Mouse (Mus musculus) MEL (cell line): ENCODE results near the gene Bicd2. TPM values are rescaled to one million over a fixed set of nuclear protein-coding genes. Genes with fewer than 3 reads are reported as not detected.

ENCODE experiments used
- DNase-seq: peaks from one replicate; pipeline ENCODE4 v3.0.0; 2011; ENCODE audit warnings: low read depth, low spot score
- H3K27ac ChIP-seq: 2 replicates; pipeline ENCODE4 v1.5.1; 2012; ENCODE audit warnings: low read depth, mild to moderate bottlenecking, control low read depth, low read length, moderate library complexity; ENCODE audit not compliant: control insufficient read depth
- H3K27me3 ChIP-seq, 2 experiments: fragments of 150-350 bp in 1 of 2; sonication (generic) in 1 of 2; 2 replicates each; pipeline ENCODE4 v1.6.1; 2012; ENCODE audit warnings: low read length in 2 of 2, mild to moderate bottlenecking in 2 of 2, improper control_type of control experiment in 1 of 2, moderate library complexity in 1 of 2; ENCODE audit not compliant: insufficient read depth in 2 of 2, control insufficient read depth in 1 of 2
- H3K36me3 ChIP-seq, 2 experiments: 2 replicates each; pipeline ENCODE4 v1.6.1; 2012 to 2014; ENCODE audit warnings: low read length in 2 of 2, improper control_type of control experiment in 1 of 2, inconsistent platforms in 1 of 2, mild to moderate bottlenecking in 1 of 2; ENCODE audit not compliant: insufficient read depth in 2 of 2, control insufficient read depth in 1 of 2
- H3K4me1 ChIP-seq, 2 experiments: fragments of 150-350 bp in 1 of 2; sonication (generic) in 1 of 2; 2 replicates each; pipeline ENCODE4 v1.6.1; 2012; ENCODE audit warnings: low read length in 2 of 2, improper control_type of control experiment in 1 of 2, mild to moderate bottlenecking in 1 of 2; ENCODE audit not compliant: insufficient read depth in 2 of 2, control insufficient read depth in 1 of 2
- H3K4me3 ChIP-seq, 2 experiments: fragments of 150-350 bp in 1 of 2; sonication (generic) in 1 of 2; 2 replicates each; pipeline ENCODE4 v1.5.1; 2012; ENCODE audit warnings: low read depth in 2 of 2, low read length in 2 of 2, mild to moderate bottlenecking in 2 of 2, moderate library complexity in 2 of 2, control low read depth in 1 of 2, improper control_type of control experiment in 1 of 2; ENCODE audit not compliant: control insufficient read depth in 1 of 2, insufficient read depth in 1 of 2
- H3K79me2 ChIP-seq: 2 replicates; pipeline ENCODE4 v1.6.1; 2012; ENCODE audit warnings: mild to moderate bottlenecking, low read length, moderate library complexity; ENCODE audit not compliant: control insufficient read depth, poor library complexity, insufficient read depth
- H3K9ac ChIP-seq: 2 replicates; pipeline ENCODE4 v1.6.1; 2012; ENCODE audit warnings: low read depth, mild to moderate bottlenecking, control low read depth, low read length, moderate library complexity; ENCODE audit not compliant: control insufficient read depth, poor library complexity, severe bottlenecking
- H3K9me3 ChIP-seq: fragments of 150-350 bp; sonication (generic); replicated peaks from 2 replicates; pipeline ENCODE4 v1.6.1; 2012; ENCODE audit warnings: mild to moderate bottlenecking, low read length, improper control_type of control experiment, moderate library complexity; ENCODE audit not compliant: insufficient read depth
- CHD1 ChIP-seq: IDR thresholded peaks from 2 replicates; pipeline ENCODE4 v1.6.1; 2012; ENCODE audit warnings: low read depth, mild to moderate bottlenecking, inconsistent platforms, low read length, improper control_type of control experiment
- E2F4 ChIP-seq: IDR thresholded peaks from 2 replicates; pipeline ENCODE4 v1.6.1; 2011; ENCODE audit warnings: low read depth, low read length, improper control_type of control experiment, borderline replicate concordance
- ELF1 ChIP-seq: IDR thresholded peaks from 2 replicates; pipeline ENCODE4 v1.6.1; 2014; ENCODE audit warnings: low read depth, mild to moderate bottlenecking, inconsistent platforms, low read length, improper control_type of control experiment, moderate library complexity
- ETS1 ChIP-seq: IDR thresholded peaks from 2 replicates; pipeline ENCODE4 v1.6.1; 2012; ENCODE audit warnings: low read depth, mild to moderate bottlenecking, inconsistent platforms, low read length, improper control_type of control experiment, moderate library complexity
- GABPA ChIP-seq: IDR thresholded peaks from 2 replicates; pipeline ENCODE4 v1.6.1; 2012; ENCODE audit warnings: low read depth, mild to moderate bottlenecking, inconsistent platforms, low read length, improper control_type of control experiment, moderate library complexity
- GATA1 ChIP-seq: IDR thresholded peaks from 2 replicates; pipeline ENCODE4 v1.6.1; 2011; ENCODE audit warnings: low read depth, low read length, improper control_type of control experiment
- HCFC1 ChIP-seq: IDR thresholded peaks from 2 replicates; pipeline ENCODE4 v1.6.1; 2012; ENCODE audit warnings: low read depth, mild to moderate bottlenecking, inconsistent platforms, low read length, improper control_type of control experiment, moderate library complexity
- JUND ChIP-seq: IDR thresholded peaks from 2 replicates; pipeline ENCODE4 v1.6.1; 2011; ENCODE audit warnings: low read depth, mild to moderate bottlenecking, improper control_type of control experiment, low read length
- KAT2A ChIP-seq: conservative IDR thresholded peaks from 2 replicates; pipeline ENCODE4 v1.6.1; 2012; ENCODE audit warnings: low read depth, low read length, improper control_type of control experiment, inconsistent platforms
- MAX ChIP-seq: IDR thresholded peaks from 2 replicates; pipeline ENCODE4 v1.6.1; 2011; ENCODE audit warnings: low read length, improper control_type of control experiment
- MAZ ChIP-seq: IDR thresholded peaks from 2 replicates; pipeline ENCODE4 v1.6.1; 2012; ENCODE audit warnings: low read depth, mild to moderate bottlenecking, inconsistent platforms, low read length, improper control_type of control experiment
- MEF2A ChIP-seq: IDR thresholded peaks from 2 replicates; pipeline ENCODE4 v1.6.1; 2014; ENCODE audit warnings: low read depth, mild to moderate bottlenecking, inconsistent platforms, low read length, improper control_type of control experiment; ENCODE audit not compliant: poor library complexity, insufficient replicate concordance, severe bottlenecking; ENCODE audit errors: extremely low read depth
- MXI1 ChIP-seq: IDR thresholded peaks from 2 replicates; pipeline ENCODE4 v1.6.1; 2011; ENCODE audit warnings: mild to moderate bottlenecking, low read depth, low read length, improper control_type of control experiment
- NELFE ChIP-seq: IDR thresholded peaks from 2 replicates; pipeline ENCODE4 v1.6.1; 2011; ENCODE audit warnings: low read depth, low read length, improper control_type of control experiment
- NRF1 ChIP-seq: IDR thresholded peaks from 2 replicates; pipeline ENCODE4 v1.6.1; 2014; ENCODE audit warnings: low read depth, mild to moderate bottlenecking, inconsistent platforms, low read length, improper control_type of control experiment, moderate library complexity; ENCODE audit not compliant: poor library complexity, insufficient read depth, severe bottlenecking
- POLR2AphosphoS2 ChIP-seq: IDR thresholded peaks from 2 replicates; pipeline ENCODE4 v1.6.1; 2011; ENCODE audit warnings: low read length, improper control_type of control experiment
- RAD21 ChIP-seq: IDR thresholded peaks from 2 replicates; pipeline ENCODE4 v1.6.1; 2011; ENCODE audit warnings: mild to moderate bottlenecking, low read depth, low read length, improper control_type of control experiment
- RCOR1 ChIP-seq: IDR thresholded peaks from 2 replicates; pipeline ENCODE4 v1.6.1; 2012; ENCODE audit warnings: low read depth, mild to moderate bottlenecking, inconsistent platforms, low read length, improper control_type of control experiment
- TAL1 ChIP-seq: IDR thresholded peaks from 2 replicates; pipeline ENCODE4 v1.6.1; 2012; ENCODE audit warnings: mild to moderate bottlenecking, inconsistent platforms, low read length, moderate library complexity, mixed read lengths
- TCF12 ChIP-seq: IDR thresholded peaks from 2 replicates; pipeline ENCODE4 v1.6.1; 2014; ENCODE audit warnings: low read depth, mild to moderate bottlenecking, inconsistent platforms, low read length, improper control_type of control experiment, moderate library complexity
- ZC3H11A ChIP-seq: IDR thresholded peaks from 2 replicates; pipeline ENCODE4 v1.6.1; 2012; ENCODE audit warnings: low read depth, mild to moderate bottlenecking, inconsistent platforms, low read length, improper control_type of control experiment
- ZKSCAN1 ChIP-seq: IDR thresholded peaks from 2 replicates; pipeline ENCODE4 v1.6.1; 2012; ENCODE audit warnings: low read depth, mild to moderate bottlenecking, inconsistent platforms, low read length, improper control_type of control experiment, moderate library complexity
- ZNF384 ChIP-seq: IDR thresholded peaks from 2 replicates; pipeline ENCODE4 v1.6.1; 2012; ENCODE audit warnings: low read depth, mild to moderate bottlenecking, inconsistent platforms, low read length, improper control_type of control experiment
- polyA plus RNA-seq, 2 experiments: library from polyadenylated mRNA; stranded (reverse) in 1 of 2; unstranded in 1 of 2; fragments of >175 nt in 1 of 2; fragments of >200 nt in 1 of 2; gene quantifications; 2 replicates each; pipeline versions ENCODE4 v1.2.1 to v1.2.4; 2012; ENCODE audit warnings: low replicate concordance in 2 of 2, low read depth in 1 of 2; ENCODE audit not compliant: insufficient read length in 2 of 2, insufficient read depth in 1 of 2, missing spikeins in 1 of 2
- total RNA-seq: library from RNA; depleted of rRNA; stranded (reverse); fragments of 300-350 nt; gene quantifications from 2 replicates; pipeline ENCODE4 v1.2.3, GENCODE M21; 2012

Gene Bicd2
- total and polyA plus RNA-seq, 3 experiments = 21.8 to 22.6 TPM; not detected in 1

DNA sequence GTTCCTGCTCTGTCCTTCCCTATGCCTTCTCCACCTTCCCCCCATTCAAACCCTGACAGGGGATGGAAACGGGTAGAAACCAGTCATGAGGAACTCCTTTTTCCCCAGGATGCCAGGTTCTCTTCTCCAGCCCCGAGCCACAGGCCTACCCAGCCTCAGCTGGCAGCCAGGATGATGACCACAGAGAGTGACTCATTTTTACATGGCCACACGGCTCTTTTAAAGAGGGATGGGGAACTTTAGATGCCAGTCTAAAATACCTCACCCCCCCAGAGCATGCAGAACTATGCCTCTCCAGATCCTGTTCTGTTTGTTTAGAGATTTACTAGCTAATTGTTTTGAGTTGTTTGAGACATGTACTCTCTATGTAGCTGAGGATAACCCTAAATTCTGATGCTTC is 19.9 kb upstream of the Bicd2 start:
- H3K36me3 ChIP-seq = no peaks in the 10 kb centered on the region
- no peaks in the 10 kb centered on the region for H3K4me1 ChIP-seq
- no peak for DNase-seq
- H3K27me3 ChIP-seq = peaks cover 4 to 9% of the 10 kb centered on the region in 2 experiments
- no peak overlapping the region for H3K9ac ChIP-seq
- no peaks in the 10 kb centered on the region for H3K9me3 ChIP-seq
- no peaks in the 10 kb centered on the region for H3K79me2 ChIP-seq
- H3K27ac ChIP-seq = no peak overlapping the region
- TF ChIP-seq TCF12 (no peak), CHD1 (no peak), MAZ (no peak), ELF1 (no peak), GABPA (no peak), MAX (no peak), NRF1 (no peak), TAL1 (no peak), JUND (no peak), RCOR1 (no peak), MEF2A (no peak), ETS1 (no peak), E2F4 (no peak), NELFE (no peak), MXI1 (no peak), RAD21 (no peak)
- H3K4me3 ChIP-seq = no peak overlapping the region

DNA sequence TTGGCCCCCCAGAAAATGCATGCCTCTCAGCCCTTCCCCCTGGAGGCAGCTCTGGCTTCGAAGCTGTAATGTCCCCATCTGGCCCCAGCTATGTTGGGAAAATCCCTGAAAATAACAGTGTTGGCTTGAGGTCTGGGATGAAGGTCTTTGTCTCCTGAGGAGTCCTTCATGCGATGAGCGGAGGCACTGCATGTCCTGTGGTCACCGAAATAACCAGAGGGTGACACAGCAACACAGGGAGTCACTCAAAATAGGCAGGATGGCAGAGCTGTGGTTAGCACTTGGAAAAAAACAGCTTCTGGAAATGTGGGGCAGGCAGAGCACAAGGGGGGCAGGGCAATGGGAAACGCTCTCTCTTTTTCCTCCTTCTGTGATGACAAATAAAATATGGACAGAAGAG is 19.2 kb upstream of the Bicd2 start:
- peaks cover 4 to 9% of the 10 kb centered on the region in 2 experiments for H3K27me3 ChIP-seq
- no peak overlapping the region for H3K4me3 ChIP-seq
- H3K79me2 ChIP-seq = no peaks in the 10 kb centered on the region
- TF ChIP-seq ETS1 (no peak), ZNF384 (no peak), JUND (no peak), TCF12 (no peak), RAD21 (no peak), KAT2A (no peak), NRF1 (no peak), POLR2AphosphoS2 (no peak), E2F4 (no peak), MAX (no peak), ZKSCAN1 (no peak), TAL1 (no peak), HCFC1 (no peak), GATA1 (no peak), RCOR1 (no peak), ZC3H11A (no peak)
- TF ChIP-seq, all 39 proteins: peak for 0
- Histone ChIP-seq H3K36me3 (no peaks in the 10 kb centered on the region), H3K27ac (no peak overlapping the region), H3K4me1 (no peaks in the 10 kb centered on the region), H3K9ac (no peak overlapping the region), H3K9me3 (no peaks in the 10 kb centered on the region)
- no peak for DNase-seq
